ENCODE assay signal across 8 mouse cellular contexts in the genomic region with DNA sequence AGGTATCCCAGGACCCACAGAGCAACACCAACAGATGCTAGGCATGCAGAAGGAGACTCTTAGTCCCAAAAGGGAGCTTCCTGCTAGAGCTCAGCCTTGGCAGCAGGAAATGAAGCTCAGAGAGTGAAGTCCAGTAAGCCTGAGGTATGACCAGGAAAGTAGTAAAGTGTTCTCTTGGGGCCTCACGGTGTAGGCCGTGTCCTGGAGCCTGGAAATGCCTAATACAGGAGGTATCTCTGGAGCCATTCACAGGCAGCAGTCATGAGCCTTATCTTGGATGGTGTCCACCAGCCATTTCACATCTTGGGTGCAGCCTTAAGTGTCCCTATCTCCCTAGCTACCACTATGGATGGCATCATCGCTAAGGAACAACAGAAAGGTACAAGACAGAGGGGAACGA. TPM values are rescaled to one million over a fixed set of nuclear protein-coding genes. Genes with fewer than 3 reads are reported as not detected.
DNase-seq lines count a peak whose midpoint lies in the region; ATAC-seq and TF ChIP-seq lines count a peak whose summit lies in the region.
"Not testable (repeated sequence)": the region's sequence is repeated elsewhere in the genome, so short reads cannot be mapped to it uniquely, and the experiment has no call there.

No protein-coding gene starts in this region.

- not testable (repeated sequence) for H3K9ac ChIP-seq in embryonic facial prominence, embryonic 11.5 days (replicated peaks; ENCODE audit: low read length); heart, adult 2 months (ENCODE audit: low read depth, low read length); hindbrain, embryonic 16.5 days (ENCODE audit: low read depth, low read length)

- not testable (repeated sequence) for H3K27ac ChIP-seq in embryonic facial prominence, embryonic 11.5 days (replicated peaks; ENCODE audit: low read depth, low read length); heart, adult 2 months; hindbrain, embryonic 16.5 days (ENCODE audit: low read depth, low read length)

- not testable (repeated sequence) for H3K36me3 ChIP-seq in embryonic facial prominence, embryonic 11.5 days (replicated peaks; ENCODE audit: control insufficient read depth, insufficient read depth, low read depth, low read length); heart, adult 2 months (ENCODE audit: control insufficient read depth, insufficient read depth, low read length); hindbrain, embryonic 16.5 days (ENCODE audit: control insufficient read depth, insufficient read depth, low read length)

- DNase-seq in NIH3T3 (ENCODE audit: low read depth) = peak; percentile 61
- DNase-seq in embryonic facial prominence, embryonic 11.5 days (ENCODE audit: low spot score) = not testable (repeated sequence)
- DNase-seq in heart, adult 2 months = peak; percentile 56 to 70
- peak; percentile 51 to 58 for DNase-seq in left cerebral cortex, adult 18-20 months (ENCODE audit: low spot score in 2 of 2)
- peak; percentile 52 for DNase-seq in lung, postnatal 10 days
- DNase-seq in ovary, adult 18-20 months (ENCODE audit: low spot score) = peak; percentile 70
- peak; percentile 33 to 35 for DNase-seq in thymus, postnatal 36 days

- H3K9me3 ChIP-seq in embryonic facial prominence, embryonic 11.5 days (replicated peaks; ENCODE audit: control insufficient read depth, low read length); hindbrain, embryonic 16.5 days (ENCODE audit: control insufficient read depth, low read length): not testable (repeated sequence)

- not testable (repeated sequence) for H3K79me2 ChIP-seq in heart, adult 2 months (replicated peaks; ENCODE audit: control insufficient read depth, insufficient read depth, low read length)

- H3K4me3 ChIP-seq in embryonic facial prominence, embryonic 11.5 days (ENCODE audit: low read depth, low read length); heart, adult 2 months; hindbrain, embryonic 16.5 days (ENCODE audit: low read length): not testable (repeated sequence)

- H3K27me3 ChIP-seq in embryonic facial prominence, embryonic 11.5 days (ENCODE audit: control insufficient read depth, insufficient read depth, low read length); heart, adult 2 months (ENCODE audit: control insufficient read depth, insufficient read depth, low read length); hindbrain, embryonic 16.5 days (replicated peaks; ENCODE audit: control insufficient read depth, insufficient read depth, low read length): not testable (repeated sequence)

- not testable (repeated sequence) for H3K4me1 ChIP-seq in embryonic facial prominence, embryonic 11.5 days (ENCODE audit: control insufficient read depth, insufficient read depth, low read length); heart, adult 2 months (ENCODE audit: control insufficient read depth, insufficient read depth, low read length); hindbrain, embryonic 16.5 days (ENCODE audit: control insufficient read depth, insufficient read depth, low read depth, low read length)

- not testable (repeated sequence) for TF ChIP-seq CTCF in heart, adult 2 months (IDR thresholded peaks at IDR 0.05)

- TF ChIP-seq EP300 in heart, adult 2 months (IDR thresholded peaks at IDR 0.05; ENCODE audit: insufficient read depth, low read depth, low read length) = not testable (repeated sequence)

- not testable (repeated sequence) for H3K4me2 ChIP-seq in embryonic facial prominence, embryonic 11.5 days (ENCODE audit: low read depth, low read length); hindbrain, embryonic 16.5 days (ENCODE audit: low read length)

- intact Hi-C loops in heart, adult 2 months (cut with DNase I) = not testable (repeated sequence)

- TF ChIP-seq POLR2A in heart, adult 2 months (IDR thresholded peaks at IDR 0.05; ENCODE audit: insufficient read depth, low read depth, low read length) = not testable (repeated sequence)

- 0 out of 2 replicates have a peak, but pooled peaks have one; percentile 12 for ATAC-seq in embryonic facial prominence, embryonic 11.5 days (replicated peaks; ENCODE audit: insufficient number of reproducible peaks, low FRiP score, low TSS enrichment, low read depth)
- peak; percentile 12; the same call in 1 of the 2 replicates for ATAC-seq in hindbrain, embryonic 16.5 days

- WGBS in embryonic facial prominence, embryonic 11.5 days = 91% methylated on average over 4 of the region's 4 CpGs
- 77% methylated on average over 4 of the region's 4 CpGs for WGBS in heart, adult 2 months
- 91% methylated on average over 4 of the region's 4 CpGs for WGBS in hindbrain, embryonic 16.5 days

RNA-seq across cellular contexts. Expression of a gene that starts 56.0 kb away (rescaled TPM):
- polyA plus RNA-seq in embryonic facial prominence, embryonic 11.5 days (2014; fragmentation: Nextera tagmentation; extraction: Ambion mirVana) = 6.5 and 8.4 TPM in 2 replicates
- total RNA-seq in heart, adult 2 months (2021) = 10 to 100 TPM; 17.3 to 17.4 TPM
- 11.3 and 13.0 TPM in 2 replicates for polyA plus RNA-seq in heart, adult 2 months (2012; rRNA removed)
- 14.3 and 16.4 TPM in 2 replicates for polyA plus RNA-seq in hindbrain, embryonic 16.5 days (2015; fragmentation: Nextera tagmentation; extraction: Ambion mirVana)
- total RNA-seq in left cerebral cortex, adult 18-20 months (2021) = 10 to 100 TPM; 50.4 to 62.5 TPM
